Mouse (Mus musculus): ENCODE measurements around the gene Gpr61. TPM values are rescaled to one million over a fixed set of nuclear protein-coding genes. Genes with fewer than 3 reads are reported as not detected.

The Gpr61 gene
- polyA plus RNA-seq, 1 experiment: not detected

- no peak for TF ChIP-seq GATA1 (IDR thresholded peaks at IDR 0.05; ENCODE audit: low read length)
These were observed 3.8 kb upstream of the Gpr61 start for GRCm38 (mm10) chr3:108158383-108159037.

- no peak for TF ChIP-seq GATA1 (IDR thresholded peaks at IDR 0.05; ENCODE audit: low read length)
These were observed 2.4 kb downstream of the Gpr61 start for GRCm38 (mm10) chr3:108152290-108152689.

- no peak for TF ChIP-seq GATA1 (IDR thresholded peaks at IDR 0.05; ENCODE audit: low read length)
These were observed 7.1 kb downstream of the Gpr61 start for GRCm38 (mm10) chr3:108147386-108148235.

- TF ChIP-seq GATA1 (IDR thresholded peaks at IDR 0.05; ENCODE audit: low read length): no peak
These were observed 8.0 kb downstream of the Gpr61 start for GRCm38 (mm10) chr3:108146671-108147070.

- no peak for TF ChIP-seq GATA1 (IDR thresholded peaks at IDR 0.05; ENCODE audit: low read length)
These were observed 8.9 kb downstream of the Gpr61 start, which contains the start of gene Gnai3 for GRCm38 (mm10) chr3:108145534-108146445. TSS of gene Gnai3 (minus strand) at chr3:108146146.

GRCm38 (mm10) chr3:108140786-108141185, 13.9 kb downstream of the Gpr61 start:
- no peak for TF ChIP-seq GATA1 (IDR thresholded peaks at IDR 0.05; ENCODE audit: low read length)

GRCm38 (mm10) chr3:108139113-108139512, 15.6 kb downstream of the Gpr61 start:
- TF ChIP-seq GATA1 (IDR thresholded peaks at IDR 0.05; ENCODE audit: low read length): no peak

GRCm38 (mm10) chr3:108134701-108135100, 20.0 kb downstream of the Gpr61 start:
- TF ChIP-seq GATA1 (IDR thresholded peaks at IDR 0.05; ENCODE audit: low read length): no peak

GRCm38 (mm10) chr3:108132484-108132883, 22.2 kb downstream of the Gpr61 start:
- no peak for TF ChIP-seq GATA1 (IDR thresholded peaks at IDR 0.05; ENCODE audit: low read length)

GRCm38 (mm10) chr3:108131821-108132220, 22.9 kb downstream of the Gpr61 start:
- TF ChIP-seq GATA1 (IDR thresholded peaks at IDR 0.05; ENCODE audit: low read length): no peak

- TF ChIP-seq GATA1 (IDR thresholded peaks at IDR 0.05; ENCODE audit: low read length): no peak
These were observed 23.5 kb downstream of the Gpr61 start for GRCm38 (mm10) chr3:108131216-108131615.

- TF ChIP-seq GATA1 (IDR thresholded peaks at IDR 0.05; ENCODE audit: low read length): no peak
These were observed 24.9 kb downstream of the Gpr61 start for GRCm38 (mm10) chr3:108129804-108130203.

- TF ChIP-seq GATA1 (IDR thresholded peaks at IDR 0.05; ENCODE audit: low read length): no peak
These were observed 25.3 kb downstream of the Gpr61 start for GRCm38 (mm10) chr3:108129367-108129766.

- TF ChIP-seq GATA1 (IDR thresholded peaks at IDR 0.05; ENCODE audit: low read length): no peak
These were observed 26.2 kb downstream of the Gpr61 start for GRCm38 (mm10) chr3:108128520-108128919.

GRCm38 (mm10) chr3:108126327-108126726, 28.4 kb downstream of the Gpr61 start:
- TF ChIP-seq GATA1 (IDR thresholded peaks at IDR 0.05; ENCODE audit: low read length): no peak

GRCm38 (mm10) chr3:108124131-108124530, 30.6 kb downstream of the Gpr61 start:
- no peak for TF ChIP-seq GATA1 (IDR thresholded peaks at IDR 0.05; ENCODE audit: low read length)
